Mouse (Mus musculus): ENCODE data around the gene Zfp580.
"Not testable (repeated sequence)": the region's sequence is repeated elsewhere in the genome, so short reads cannot be mapped to it uniquely, and the experiment has no call there.

Zfp580 gene

DNA sequence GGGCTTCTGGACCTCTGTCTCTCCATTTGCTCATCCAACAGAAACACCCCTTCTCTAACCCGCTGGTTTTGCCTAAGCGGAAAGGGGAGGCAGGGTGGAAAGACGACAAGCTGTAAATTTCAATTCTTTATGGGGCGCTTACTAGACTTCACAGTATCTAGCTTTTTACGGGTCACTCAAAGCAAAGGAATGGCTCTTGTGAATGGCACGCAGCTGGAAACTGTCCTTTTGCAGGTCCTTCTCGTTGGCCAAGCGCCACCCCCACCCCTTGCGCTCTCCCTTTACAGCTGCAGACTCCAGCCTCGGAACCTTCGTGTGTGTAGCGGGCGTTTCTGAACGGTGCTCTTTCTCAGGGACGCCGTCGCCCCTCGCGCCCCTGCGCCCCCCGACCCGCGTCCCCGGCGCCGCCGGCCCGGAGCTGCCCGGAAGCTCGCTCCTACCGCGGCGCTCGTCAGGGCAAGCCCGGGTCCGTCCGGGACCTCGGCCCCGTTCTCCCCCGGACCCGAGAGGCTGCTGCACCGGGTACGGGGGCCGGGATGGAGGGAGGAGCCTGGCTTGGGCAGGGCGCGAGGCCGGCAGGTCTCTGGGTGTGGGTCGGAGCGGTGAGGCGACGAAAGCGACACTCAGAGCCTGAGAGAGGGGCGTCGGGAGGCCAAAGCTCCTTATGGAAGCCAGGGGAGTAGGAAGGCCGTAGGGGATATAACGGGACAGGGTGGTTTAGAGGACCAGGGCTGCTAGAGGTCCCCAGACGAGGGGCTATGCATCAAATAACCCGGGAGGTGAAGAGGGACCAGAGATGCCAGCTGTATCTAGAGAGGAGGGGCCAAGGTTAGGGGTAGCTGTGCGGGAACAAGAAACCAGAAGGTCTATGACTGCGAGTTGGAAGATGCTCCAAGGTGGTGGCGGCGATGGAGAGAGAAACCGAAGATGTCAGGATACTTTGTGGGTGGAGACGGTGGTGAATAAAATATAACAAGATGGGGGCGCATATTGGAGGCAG is at the start of gene Zfp580:
Zfp580 (plus strand) TSS at position 346 of the 1,000 bp plus-strand sequence.
- peak; percentile 86 for DNase-seq (ENCODE audit: low spot score)

DNA sequence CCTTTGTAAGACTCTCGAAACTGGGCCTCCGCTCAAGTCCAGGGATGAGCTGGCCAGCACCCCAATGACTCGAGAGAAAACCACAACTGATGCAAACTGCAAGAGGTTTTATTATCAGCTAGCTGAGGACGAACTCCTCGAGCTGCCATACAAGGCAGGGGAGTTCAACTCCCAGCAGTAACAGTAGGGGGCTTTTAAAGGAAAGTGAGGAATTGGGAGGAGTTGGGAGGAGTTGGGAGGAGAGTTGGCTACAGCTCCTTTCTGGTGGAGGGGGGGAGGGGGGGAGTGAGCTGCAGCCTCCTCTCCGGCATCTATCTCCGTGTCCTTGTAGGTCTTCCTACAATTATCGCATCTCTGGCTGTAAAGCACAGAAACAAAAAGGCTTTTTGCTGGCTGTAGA is 48.5 kb upstream of the Zfp580 start:
- not testable (repeated sequence) for DNase-seq (ENCODE audit: low spot score)

DNA sequence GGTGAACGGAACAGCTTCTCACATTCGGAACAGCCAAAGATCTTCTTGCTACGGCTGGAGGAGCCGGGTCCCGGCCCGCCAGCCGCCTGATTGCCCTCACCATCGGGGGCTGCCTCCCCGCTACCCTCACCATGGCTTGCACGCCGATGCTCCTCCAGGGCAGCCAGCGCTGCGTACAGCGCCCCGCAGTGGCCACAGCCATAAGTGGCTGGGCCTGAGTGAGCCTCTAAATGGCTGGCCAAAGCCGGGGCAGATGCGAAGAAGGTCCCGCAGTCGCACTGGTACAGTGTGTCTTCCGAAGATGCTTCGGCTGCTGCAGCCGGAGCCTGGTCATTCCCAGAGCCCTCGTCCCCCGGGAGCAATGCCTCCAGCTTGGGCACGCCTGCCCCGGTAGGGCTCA is 43.1 kb upstream of the Zfp580 start:
- DNase-seq (ENCODE audit: low spot score) = no peak

DNA sequence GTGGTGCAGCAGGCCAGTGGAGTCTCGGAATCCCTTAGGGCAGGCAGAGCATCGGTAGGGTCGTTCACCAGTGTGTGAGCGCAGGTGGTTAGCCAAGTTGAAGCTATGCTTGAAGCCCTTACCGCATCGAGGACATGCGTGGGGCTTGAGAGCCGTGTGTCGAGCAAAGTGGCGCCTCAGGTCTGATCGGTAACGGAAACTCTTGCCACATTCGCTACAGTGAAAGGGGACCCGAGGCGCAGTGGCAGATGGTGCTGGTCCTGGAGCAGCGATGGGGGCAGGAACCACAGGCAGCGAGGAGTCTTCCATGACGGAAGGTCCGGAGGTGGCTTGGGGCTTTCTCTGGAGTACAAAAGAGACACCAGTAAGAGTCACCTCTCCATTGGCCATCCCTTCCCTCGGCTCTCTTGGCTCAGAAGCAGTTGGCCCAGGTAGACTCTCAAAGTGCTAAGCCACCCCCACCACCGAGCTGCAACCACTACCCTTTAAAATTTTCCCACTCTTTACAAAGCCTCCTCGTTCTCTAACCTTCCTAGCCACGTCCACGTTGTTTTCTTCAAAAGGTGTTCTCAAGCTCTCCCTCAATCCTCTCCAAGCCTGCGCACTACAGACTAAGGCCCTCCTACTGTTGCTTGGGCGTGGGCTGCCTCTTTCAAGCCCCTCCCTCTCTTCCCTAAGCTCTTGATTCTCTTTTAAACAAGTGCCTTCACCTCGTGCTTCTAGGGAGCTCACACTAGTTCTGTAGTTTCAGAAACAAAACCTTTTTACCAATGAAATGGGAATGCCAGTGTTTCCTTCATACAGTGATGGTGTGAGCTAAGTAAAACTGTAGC is 38.4 kb upstream of the Zfp580 start:
- DNase-seq (ENCODE audit: low spot score) = no peak

DNA sequence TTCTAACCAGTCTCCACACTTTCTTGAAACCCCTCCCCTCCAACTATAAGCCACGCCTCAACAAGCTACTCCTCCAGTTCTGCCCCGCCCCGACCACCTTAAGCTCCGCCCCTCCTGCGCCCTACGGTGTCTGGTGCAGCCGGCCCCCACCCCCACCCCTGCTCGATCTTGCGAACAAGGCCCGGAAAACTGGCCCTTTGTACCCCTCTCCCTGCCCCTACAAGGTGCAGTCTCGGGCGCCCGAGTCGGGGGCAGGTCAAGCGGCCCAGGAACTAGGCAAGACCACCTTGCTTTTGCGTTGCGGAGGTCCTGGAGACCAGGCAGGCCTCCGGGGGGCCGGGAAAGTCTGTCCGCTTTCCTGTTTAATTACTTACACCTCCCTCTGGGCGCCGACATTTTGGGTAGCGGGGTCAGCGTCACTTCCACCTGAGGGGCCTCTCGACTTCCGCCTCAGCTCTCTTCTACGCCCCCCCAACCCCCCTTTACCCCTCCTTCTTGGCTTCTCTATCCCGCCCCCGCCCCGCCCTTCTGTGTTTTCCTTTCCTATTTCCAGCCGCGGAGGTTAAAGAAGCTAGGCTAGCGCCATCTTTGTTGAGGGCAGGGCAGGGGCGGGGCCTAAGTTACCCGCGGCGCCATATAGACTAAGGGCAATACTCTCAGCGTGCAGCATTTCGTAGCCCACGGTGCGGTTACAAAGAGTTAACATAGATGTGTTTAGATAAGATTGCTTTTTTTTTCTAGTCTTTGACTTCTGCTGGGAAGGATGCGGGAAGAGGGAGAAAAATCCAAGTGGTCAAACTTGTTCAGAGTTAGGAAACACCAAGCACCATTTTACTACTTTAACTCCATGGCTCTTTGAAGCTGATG is 36.9 kb upstream of the Zfp580 start, which contains the start of the genes Zfp524 and Fiz1:
Zfp524 (plus strand) TSS at position 165 of the 867 bp plus-strand sequence.
Fiz1 (minus strand) TSS at position 447 of the 867 bp plus-strand sequence.
- DNase-seq (ENCODE audit: low spot score) = peak; percentile 99

DNA sequence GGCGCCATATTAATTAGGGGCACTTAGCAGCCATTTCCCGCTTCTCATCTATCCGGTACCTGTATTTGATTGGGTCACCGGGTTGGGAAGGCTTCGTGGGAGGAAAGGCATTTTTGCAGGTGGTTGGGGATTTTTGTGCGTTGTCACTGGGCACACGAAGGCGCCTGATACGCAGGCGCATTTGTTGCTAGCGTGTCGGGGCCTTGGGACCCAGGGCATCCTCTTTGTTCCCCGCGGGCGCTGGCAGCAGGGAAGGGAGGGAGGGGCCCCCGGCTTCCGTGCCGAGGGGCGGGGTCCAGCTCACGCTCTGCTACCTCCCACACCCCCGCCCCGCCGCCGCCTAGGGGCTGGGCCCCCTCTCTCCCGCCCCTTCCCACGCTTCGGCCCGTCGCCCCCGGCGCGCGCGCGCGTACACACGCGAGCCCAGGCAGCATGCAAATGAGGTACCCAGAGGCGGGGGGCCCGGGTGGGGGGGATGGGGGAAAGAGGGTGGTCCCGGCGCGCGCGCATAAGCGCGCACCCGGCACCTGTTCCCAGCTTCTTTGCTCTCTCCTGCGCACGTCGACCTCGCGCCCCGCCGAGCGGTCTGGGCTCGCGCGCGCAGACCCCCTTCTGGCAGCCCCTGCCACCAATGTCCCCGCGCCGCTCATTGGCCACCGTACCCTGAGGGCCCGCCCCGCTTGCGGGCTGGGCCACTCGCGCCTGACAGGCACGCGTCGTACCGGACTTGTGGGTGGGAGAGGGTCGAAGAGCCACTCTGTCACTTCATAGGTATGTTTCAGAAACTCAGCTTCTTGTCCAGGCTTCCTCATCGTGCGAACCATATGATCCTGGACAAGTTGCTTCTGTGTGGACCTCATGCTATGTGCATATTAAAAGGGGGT is 36.0 kb upstream of the Zfp580 start, which contains the start of gene Gm44973:
Gm44973 (plus strand) TSS at position 379 of the 884 bp plus-strand sequence.
- peak; percentile 94 for DNase-seq (ENCODE audit: low spot score)

DNA sequence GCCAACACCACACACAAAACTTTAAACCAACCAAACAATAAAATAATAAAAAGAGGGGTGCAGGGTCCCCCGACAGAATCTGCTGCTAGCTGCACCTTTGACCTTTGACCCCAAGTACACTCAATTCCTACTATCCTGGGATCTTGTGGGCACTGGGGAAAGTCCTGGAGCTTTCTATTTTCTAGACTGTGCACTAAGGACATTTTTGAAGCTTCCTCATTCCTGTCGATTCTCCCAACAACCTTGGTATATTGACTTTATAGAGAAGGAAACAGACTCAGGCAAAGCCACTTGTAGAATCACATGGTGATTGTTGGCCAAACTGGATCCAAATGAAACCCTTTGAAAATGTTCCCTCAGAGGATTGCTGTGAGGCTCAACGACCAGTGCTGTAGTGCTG is 35.3 kb upstream of the Zfp580 start:
- DNase-seq (ENCODE audit: low spot score) = peak; percentile 19

DNA sequence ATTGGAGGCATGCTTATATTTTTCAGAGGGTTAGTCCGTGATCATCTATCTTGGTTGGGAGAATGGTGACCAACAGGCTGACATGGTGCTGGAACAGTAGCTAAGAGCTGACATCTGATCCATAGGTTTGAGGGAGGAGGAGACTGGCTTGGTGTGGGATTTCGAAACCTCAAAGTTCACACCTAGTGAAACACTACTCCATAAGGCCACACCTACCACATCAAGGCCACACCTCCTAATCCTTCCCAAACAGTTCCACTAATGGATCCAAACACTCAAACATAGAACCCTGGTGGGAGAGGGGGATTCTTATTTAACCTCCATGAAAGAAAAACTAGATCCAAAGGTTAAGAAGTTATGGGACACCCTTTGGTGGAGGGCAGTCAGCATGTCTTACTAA is 34.4 kb upstream of the Zfp580 start:
- no peak for DNase-seq (ENCODE audit: low spot score)

DNA sequence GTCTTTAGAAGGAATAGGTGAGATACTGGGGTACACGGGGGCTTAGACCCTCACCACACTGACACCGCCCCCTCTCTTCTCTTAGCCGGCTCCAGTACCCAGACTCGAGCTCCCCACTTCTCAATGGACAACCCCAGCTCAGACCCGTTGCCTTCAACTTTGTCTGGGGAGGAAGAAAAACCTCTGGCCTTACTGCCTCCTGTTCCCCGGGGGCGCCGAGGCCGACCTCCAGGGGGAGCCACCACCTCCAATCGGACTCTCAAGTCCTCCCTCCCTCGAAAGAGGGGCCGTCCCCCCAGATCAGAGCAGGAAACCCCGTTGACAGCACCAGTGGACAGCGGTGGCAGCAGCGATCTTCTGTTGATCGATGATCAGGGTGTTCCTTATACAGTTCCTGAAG is 34.0 kb upstream of the Zfp580 start:
- DNase-seq (ENCODE audit: low spot score) = no peak

DNA sequence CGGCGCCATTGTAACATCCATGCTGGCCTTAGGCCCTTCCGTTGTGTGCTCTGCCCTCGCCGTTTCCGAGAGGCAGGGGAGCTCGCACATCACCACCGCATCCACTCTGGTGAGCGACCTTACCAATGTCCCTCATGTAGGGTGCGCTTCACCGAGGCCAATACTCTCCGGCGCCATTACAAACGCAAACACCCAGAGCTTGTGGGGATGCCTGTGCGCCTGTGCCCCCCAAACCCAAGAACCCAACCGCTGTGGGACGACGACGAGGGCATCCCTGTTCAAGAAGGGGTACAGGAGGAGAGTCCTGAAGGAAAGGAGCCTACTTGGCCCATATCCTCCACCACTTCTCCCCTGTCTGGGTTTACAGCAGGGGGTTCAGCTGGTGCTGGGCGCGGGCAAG is 33.4 kb upstream of the Zfp580 start:
- no peak for DNase-seq (ENCODE audit: low spot score)

DNA sequence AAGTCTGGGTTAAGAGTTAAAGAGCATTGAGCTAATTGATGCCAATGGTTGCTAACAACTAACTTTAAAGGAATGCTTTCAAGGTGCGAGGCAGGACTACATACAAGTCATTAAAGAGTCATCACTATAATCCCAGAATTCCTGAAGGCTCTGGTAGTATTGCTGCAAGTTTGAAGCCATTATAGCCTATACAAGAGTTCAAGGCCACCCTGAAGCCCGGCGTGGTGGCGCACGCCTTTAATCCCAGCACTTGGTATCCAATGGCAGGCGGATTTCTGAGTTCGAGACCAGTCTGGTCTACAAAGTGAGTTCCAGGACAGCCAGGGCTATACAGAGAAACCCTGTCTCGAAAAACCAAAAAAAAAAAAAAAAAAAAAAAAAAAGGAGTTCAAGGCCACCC is 31.8 kb upstream of the Zfp580 start:
- DNase-seq (ENCODE audit: low spot score) = not testable (repeated sequence)

DNA sequence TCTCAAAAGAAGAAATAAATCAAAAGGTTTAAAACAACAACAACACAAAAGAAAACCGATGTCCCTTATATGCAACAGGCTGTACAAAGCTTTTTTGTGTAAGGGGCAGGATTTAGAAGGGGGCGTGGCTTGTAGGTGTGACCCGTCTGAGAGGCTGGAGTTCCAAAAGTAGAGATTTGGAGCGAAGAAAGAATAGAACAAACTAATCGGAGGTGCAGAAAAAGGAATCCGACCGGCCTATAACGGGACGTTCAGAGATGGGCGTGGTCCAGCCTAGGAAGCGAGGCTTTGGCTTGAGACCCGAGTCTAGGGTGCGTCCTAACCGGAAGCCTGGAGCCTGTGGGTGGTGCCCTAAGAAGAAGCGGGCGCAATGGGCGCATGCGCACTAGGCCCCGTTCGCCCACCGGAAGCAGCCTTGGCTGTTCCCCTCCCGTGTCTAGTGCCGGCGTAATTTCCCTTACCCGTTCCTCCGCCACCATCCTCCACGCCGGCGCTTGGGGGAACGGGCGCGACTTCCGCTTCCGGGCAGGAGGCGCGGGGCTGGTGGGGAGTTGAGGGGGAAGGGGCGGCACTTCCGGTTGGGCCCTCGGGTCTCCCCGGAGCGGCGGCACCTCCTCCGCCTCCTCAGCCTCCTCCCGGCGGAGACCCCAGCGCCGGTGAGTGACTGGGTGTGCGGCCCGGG is 31.2 kb upstream of the Zfp580 start, which contains the start of the genes Zfp865 and Ccdc106:
Zfp865 (plus strand) TSS at position 377 of the 682 bp plus-strand sequence.
Ccdc106 (plus strand) TSS at position 554 of the 682 bp plus-strand sequence.
- DNase-seq (ENCODE audit: low spot score) = peak; percentile 99

DNA sequence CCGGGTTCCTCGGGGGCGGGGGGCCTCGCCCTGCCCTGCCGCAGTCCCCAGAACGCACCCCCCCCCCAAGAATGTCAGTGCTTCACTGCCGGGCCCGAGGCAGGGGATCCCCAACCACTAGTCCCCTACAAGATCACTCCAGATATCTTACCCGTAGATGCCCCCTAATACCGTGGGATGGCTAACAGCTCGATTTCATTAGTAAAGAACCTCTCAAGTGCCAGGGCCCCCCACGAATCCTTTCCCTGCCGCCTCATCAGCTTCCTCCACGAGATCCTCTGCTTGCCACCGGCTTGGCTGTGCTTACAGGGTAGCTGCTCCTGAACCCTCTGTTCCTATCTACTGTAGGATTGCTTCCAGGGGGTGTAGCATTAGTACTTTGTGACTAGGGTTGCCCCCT is 30.7 kb upstream of the Zfp580 start:
- DNase-seq (ENCODE audit: low spot score) = peak; percentile 47

DNA sequence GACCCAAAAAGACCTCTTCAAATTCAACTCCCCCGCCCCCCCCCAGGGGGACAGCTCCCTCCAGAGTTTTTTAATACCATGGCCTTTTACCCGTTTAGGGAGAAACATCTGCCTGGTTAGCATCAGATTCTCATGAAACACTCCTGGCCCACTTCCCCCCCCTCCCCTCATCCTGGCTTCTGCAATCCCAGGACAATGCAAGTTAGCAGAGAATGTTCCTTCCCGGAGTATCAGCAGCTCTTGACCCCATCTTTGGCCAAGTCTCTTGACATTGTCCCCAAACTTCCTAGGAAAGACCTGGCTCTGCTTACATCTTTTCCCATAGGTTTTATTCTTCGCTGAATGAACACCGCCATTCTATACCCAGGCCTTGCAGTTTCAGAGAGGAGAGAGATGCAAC is 30.1 kb upstream of the Zfp580 start:
- no peak for DNase-seq (ENCODE audit: low spot score)

DNA sequence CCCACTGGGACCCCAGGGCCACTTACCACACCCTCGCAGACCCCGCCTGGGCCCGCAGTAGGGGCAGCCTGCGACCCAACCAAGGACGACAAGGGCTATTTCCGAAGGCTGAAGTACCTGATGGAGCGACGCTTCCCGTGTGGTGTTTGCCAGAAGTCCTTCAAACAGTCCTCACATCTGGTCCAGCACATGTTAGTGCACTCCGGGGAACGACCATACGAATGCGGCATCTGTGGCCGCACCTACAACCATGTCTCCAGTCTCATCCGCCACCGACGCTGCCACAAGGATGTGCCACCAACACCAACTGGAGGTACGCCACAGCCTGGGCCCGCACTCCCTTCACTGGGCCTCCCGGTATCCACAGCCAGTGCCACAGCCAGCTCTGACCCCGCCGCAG is 21.8 kb upstream of the Zfp580 start:
- DNase-seq (ENCODE audit: low spot score) = no peak

DNA sequence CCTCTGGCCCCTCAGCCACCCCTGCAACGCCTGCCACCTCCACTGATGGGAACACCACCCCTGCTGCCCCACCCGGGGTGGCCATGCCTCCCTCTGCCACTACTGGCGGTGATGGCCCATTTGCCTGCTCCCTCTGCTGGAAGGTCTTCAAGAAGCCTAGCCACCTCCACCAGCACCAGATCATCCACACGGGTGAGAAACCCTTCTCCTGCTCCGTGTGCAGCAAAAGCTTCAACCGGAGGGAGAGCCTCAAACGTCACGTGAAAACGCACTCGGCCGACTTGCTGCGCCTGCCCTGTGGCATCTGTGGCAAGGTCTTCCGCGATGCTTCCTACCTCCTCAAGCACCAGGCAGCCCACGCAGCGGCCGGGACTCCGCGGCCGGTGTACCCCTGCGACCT is 21.4 kb upstream of the Zfp580 start:
- no peak for DNase-seq (ENCODE audit: low spot score)

DNA sequence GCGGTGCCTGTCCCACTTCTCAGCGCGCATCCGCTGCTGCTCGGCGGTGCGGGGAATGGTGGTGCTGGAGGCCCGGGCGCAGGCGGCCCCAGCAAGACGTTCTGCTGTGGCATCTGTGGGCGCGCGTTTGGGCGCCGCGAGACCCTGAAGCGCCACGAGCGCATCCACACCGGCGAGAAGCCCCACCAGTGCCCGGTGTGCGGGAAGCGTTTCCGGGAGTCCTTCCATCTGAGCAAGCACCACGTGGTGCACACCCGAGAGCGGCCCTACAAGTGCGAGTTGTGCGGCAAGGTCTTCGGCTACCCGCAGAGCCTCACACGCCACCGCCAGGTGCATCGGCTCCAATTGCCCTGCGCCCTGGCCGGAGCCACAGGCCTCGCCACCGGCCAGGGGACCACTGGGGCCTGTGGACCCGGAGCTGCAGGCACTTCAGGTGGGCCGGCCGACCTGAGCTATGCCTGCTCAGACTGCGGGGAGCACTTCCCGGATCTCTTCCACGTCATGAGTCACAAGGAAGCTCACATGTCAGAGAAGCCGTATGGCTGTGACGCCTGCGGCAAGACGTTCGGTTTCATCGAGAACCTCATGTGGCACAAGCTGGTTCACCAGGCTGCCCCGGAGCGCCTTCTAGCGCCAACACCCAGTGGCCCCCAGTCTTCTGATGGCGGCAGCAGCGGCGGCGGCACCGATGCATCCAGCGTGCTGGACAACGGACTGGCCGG is 20.6 kb upstream of the Zfp580 start:
- DNase-seq (ENCODE audit: low spot score) = no peak

DNA sequence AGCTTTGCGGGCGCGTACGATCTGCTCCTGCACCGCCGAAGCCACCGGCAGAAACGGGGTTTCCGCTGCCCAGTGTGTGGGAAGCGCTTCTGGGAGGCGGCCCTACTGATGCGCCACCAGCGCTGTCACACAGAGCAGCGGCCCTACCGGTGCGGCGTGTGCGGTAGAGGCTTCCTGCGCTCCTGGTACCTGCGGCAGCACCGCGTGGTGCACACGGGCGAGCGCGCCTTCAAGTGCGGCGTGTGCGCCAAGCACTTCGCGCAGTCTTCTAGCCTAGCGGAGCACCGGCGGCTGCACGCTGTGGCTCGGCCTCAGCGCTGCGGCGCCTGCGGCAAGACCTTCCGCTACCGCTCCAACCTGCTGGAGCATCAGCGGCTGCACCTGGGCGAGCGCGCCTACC is 19.8 kb upstream of the Zfp580 start:
- no peak for DNase-seq (ENCODE audit: low spot score)

DNA sequence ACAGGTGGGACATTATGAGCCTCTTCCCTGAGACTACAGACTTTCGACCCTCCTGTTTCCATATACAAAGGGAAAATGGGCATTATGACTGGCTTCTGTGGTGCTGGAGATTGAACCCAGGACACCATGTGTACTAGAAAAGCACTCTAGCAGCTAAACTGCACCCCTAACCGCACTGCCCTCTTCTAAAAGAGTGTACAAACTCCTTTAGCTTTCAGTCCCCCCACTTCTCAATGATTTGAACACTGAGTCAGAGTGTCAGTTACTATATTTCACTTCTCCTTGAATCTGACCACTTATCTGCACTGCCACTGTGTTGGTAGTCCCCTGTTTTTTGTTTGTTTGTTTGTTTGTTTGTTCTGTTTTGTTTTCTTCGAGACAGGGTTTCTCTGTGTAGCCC is 17.5 kb upstream of the Zfp580 start, which contains the start of gene 4632433K11Rik:
4632433K11Rik (plus strand) TSS at position 301 of the 400 bp plus-strand sequence.
- DNase-seq (ENCODE audit: low spot score) = no peak

All from embryo, embryonic 10.5 days (tissue).